Mouse (Mus musculus): ENCODE measurements at regions not wholly inside any gene's neighbourhood (a gene's known extent, or its start where the extent isn't known, plus 50 kb on each side); places are given as distances from the start of the nearest gene placed in this dataset.

DNA sequence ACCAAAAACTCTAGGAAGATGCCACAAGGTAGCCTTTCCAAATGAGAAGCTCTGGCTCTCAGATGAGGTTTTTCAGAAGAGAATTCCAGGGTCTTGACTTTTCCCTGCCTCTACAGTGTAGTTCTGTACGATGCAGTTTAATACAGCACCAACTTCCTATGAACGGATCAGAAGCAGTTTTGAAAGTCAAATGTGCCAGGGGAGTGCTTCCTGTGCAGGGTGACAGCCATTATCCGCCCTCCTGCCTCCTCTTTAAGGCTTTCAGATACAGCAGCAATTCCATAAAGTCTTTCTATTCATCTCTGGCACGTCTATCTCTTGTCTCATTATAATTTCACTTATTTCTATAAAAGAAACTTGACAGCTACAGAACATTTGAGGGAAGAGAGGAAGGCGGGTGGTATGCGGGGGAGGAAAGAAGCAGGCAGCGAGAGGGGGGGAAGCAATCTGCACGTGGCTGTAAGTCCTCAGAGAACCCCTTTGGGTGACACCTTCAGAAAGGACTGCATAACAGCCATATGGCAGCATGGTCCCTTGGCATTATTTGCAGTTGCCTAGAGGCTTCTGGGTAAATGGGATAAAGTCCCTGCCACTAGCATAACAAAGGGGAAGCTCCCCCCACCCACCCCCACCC, 224.9 kb upstream of the Celf2 start:
- no peak for ATAC-seq (replicated peaks; ENCODE audit: low FRiP score, low read depth)
- whole genome bisulfite sequencing: 38% methylated on average over 8 of the region's 8 CpGs

GRCm38 (mm10) chr2:7730960-7731359, 221.6 kb upstream of the Celf2 start:
- no peak overlapping the region for H3K4me3 ChIP-seq (replicated peaks; ENCODE audit: low read depth, low read length)
- ATAC-seq (replicated peaks; ENCODE audit: low FRiP score, low read depth) (no peak), DNase-seq (ENCODE audit: low spot score) (no peak)
- H3K4me1 ChIP-seq (replicated peaks; ENCODE audit: insufficient read depth, low read length): no peaks in the 10 kb centered on the region
- H3K9me3 ChIP-seq (replicated peaks; ENCODE audit: low read length): no peaks in the 10 kb centered on the region
- 86% methylated on average over 1 of the region's 1 CpGs for WGBS
- TF ChIP-seq CTCF (IDR thresholded peaks at IDR 0.05; ENCODE audit: low read depth): no peak
- H3K36me3 ChIP-seq (ENCODE audit: insufficient read depth, low read length): no peaks in the 10 kb centered on the region
- H3K4me2 ChIP-seq (ENCODE audit: low read length): no peak overlapping the region
- no peak overlapping the region for H3K9ac ChIP-seq (ENCODE audit: low read depth, low read length)
- H3K27me3 ChIP-seq (ENCODE audit: insufficient read depth, low read length): no peaks in the 10 kb centered on the region
- no peak overlapping the region for H3K27ac ChIP-seq

More for the DNA sequence above, 224.9 kb upstream of the Celf2 start:
- Histone ChIP-seq H3K4me2 (ENCODE audit: low read length) (no peak overlapping the region), H3K27me3 (ENCODE audit: insufficient read depth, low read length) (no peaks in the 10 kb centered on the region), H3K4me1 (replicated peaks; ENCODE audit: insufficient read depth, low read length) (no peaks in the 10 kb centered on the region), H3K27ac (no peak overlapping the region), H3K9me3 (replicated peaks; ENCODE audit: low read length) (no peaks in the 10 kb centered on the region), H3K9ac (ENCODE audit: low read depth, low read length) (no peak overlapping the region), H3K36me3 (ENCODE audit: insufficient read depth, low read length) (no peaks in the 10 kb centered on the region), H3K4me3 (replicated peaks; ENCODE audit: low read depth, low read length) (no peak overlapping the region)
- no peak for TF ChIP-seq CTCF (IDR thresholded peaks at IDR 0.05; ENCODE audit: low read depth)
- no peak for DNase-seq (ENCODE audit: low spot score)

GRCm38 (mm10) chr2:7722283-7722935, 213.0 kb upstream of the Celf2 start:
- Histone ChIP-seq H3K27me3 (ENCODE audit: insufficient read depth, low read length) (no peaks in the 10 kb centered on the region), H3K27ac (no peak overlapping the region), H3K9ac (ENCODE audit: low read depth, low read length) (no peak overlapping the region), H3K4me3 (replicated peaks; ENCODE audit: low read depth, low read length) (no peak overlapping the region), H3K36me3 (ENCODE audit: insufficient read depth, low read length) (no peaks in the 10 kb centered on the region), H3K4me2 (ENCODE audit: low read length) (no peak overlapping the region), H3K4me1 (replicated peaks; ENCODE audit: insufficient read depth, low read length) (no peaks in the 10 kb centered on the region), H3K9me3 (replicated peaks; ENCODE audit: low read length) (no peaks in the 10 kb centered on the region)
- peak; percentile 94 for ATAC-seq (replicated peaks; ENCODE audit: low FRiP score, low read depth)
- TF ChIP-seq CTCF (IDR thresholded peaks at IDR 0.05; ENCODE audit: low read depth): no peak
- 77% methylated on average over 10 of the region's 10 CpGs for WGBS
- no peak for DNase-seq (ENCODE audit: low spot score)

DNA sequence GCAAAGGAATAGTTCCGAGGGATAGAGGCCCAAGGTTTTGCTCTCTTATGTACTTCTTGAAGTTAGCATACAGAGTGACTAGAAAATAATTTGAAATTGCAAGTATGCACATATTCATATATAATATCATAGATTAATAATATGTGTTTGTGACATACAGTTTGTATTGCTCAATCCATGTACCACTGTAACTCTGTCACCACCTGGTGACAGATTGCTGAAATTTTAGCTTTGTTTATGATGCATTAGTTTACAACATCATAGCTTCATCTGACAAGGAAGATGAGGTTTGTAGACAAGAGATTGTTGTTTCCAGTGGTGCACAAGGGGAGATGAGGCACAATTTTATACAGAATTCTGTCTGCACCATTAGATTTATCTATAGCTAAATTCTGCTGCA, 201.7 kb upstream of the Celf2 start:
- DNase-seq (ENCODE audit: low spot score) (no peak), ATAC-seq (replicated peaks; ENCODE audit: low FRiP score, low read depth) (no peak)
- H3K36me3 ChIP-seq (ENCODE audit: insufficient read depth, low read length): no peaks in the 10 kb centered on the region
- H3K4me2 ChIP-seq (ENCODE audit: low read length): no peak overlapping the region
- H3K27me3 ChIP-seq (ENCODE audit: insufficient read depth, low read length): no peaks in the 10 kb centered on the region
- H3K4me1 ChIP-seq (replicated peaks; ENCODE audit: insufficient read depth, low read length): no peaks in the 10 kb centered on the region
- H3K9me3 ChIP-seq (replicated peaks; ENCODE audit: low read length): no peaks in the 10 kb centered on the region
- TF ChIP-seq CTCF (IDR thresholded peaks at IDR 0.05; ENCODE audit: low read depth): peak; percentile 36; the same call in 1 of the 2 replicates
- no peak overlapping the region for H3K27ac ChIP-seq
- H3K4me3 ChIP-seq (replicated peaks; ENCODE audit: low read depth, low read length): no peak overlapping the region
- no peak overlapping the region for H3K9ac ChIP-seq (ENCODE audit: low read depth, low read length)
- 86% methylated on average over 1 of the region's 1 CpGs for WGBS

DNA sequence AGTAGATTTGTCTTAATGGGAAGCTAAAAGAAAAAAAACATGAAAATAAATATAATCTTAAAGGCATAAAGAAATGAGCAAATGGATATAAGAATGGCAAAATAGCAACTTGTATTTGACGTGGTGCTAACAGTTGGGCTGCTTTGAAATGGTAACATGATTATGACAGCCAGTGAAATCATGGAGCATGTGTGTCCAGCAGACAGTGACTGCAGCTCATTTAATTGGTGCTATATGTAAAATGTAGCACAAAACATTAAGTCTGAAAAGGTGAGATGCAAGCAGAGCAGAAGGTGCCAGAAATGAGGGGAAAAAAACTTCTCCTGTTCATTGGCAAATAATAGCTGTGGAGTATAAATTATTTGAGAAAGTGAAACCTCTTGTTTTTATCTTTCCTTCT, 201.1 kb upstream of the Celf2 start:
- Histone ChIP-seq H3K36me3 (ENCODE audit: insufficient read depth, low read length) (no peaks in the 10 kb centered on the region), H3K9me3 (replicated peaks; ENCODE audit: low read length) (no peaks in the 10 kb centered on the region), H3K4me3 (replicated peaks; ENCODE audit: low read depth, low read length) (no peak overlapping the region), H3K9ac (ENCODE audit: low read depth, low read length) (no peak overlapping the region), H3K4me1 (replicated peaks; ENCODE audit: insufficient read depth, low read length) (no peaks in the 10 kb centered on the region), H3K4me2 (ENCODE audit: low read length) (no peak overlapping the region), H3K27me3 (ENCODE audit: insufficient read depth, low read length) (no peaks in the 10 kb centered on the region), H3K27ac (no peak overlapping the region)
- no peak for TF ChIP-seq CTCF (IDR thresholded peaks at IDR 0.05; ENCODE audit: low read depth)
- ATAC-seq (replicated peaks; ENCODE audit: low FRiP score, low read depth): no peak
- 72% methylated on average over 1 of the region's 1 CpGs for WGBS
- no peak for DNase-seq (ENCODE audit: low spot score)

GRCm38 (mm10) chr2:7683355-7683754, 174.0 kb upstream of the Celf2 start:
- Histone ChIP-seq H3K9ac (ENCODE audit: low read depth, low read length) (no peak overlapping the region), H3K27ac (no peak overlapping the region), H3K4me3 (replicated peaks; ENCODE audit: low read depth, low read length) (no peak overlapping the region), H3K4me2 (ENCODE audit: low read length) (no peak overlapping the region), H3K4me1 (replicated peaks; ENCODE audit: insufficient read depth, low read length) (no peaks in the 10 kb centered on the region), H3K36me3 (ENCODE audit: insufficient read depth, low read length) (no peaks in the 10 kb centered on the region), H3K27me3 (ENCODE audit: insufficient read depth, low read length) (no peaks in the 10 kb centered on the region), H3K9me3 (replicated peaks; ENCODE audit: low read length) (no peaks in the 10 kb centered on the region)
- no peak for DNase-seq (ENCODE audit: low spot score)
- ATAC-seq (replicated peaks; ENCODE audit: low FRiP score, low read depth): no peak
- WGBS: 88% methylated on average over 1 of the region's 1 CpGs
- TF ChIP-seq CTCF (IDR thresholded peaks at IDR 0.05; ENCODE audit: low read depth): no peak
